Mouse (Mus musculus) limb, embryonic 12.5 days (tissue): Measurements from ENCODE around the gene Thpo. TPM values are rescaled to one million over a fixed set of nuclear protein-coding genes. Genes with fewer than 3 reads are reported as not detected.

Experiments used
- ATAC-seq: fragments of 200-750 bp; cut with Nextera tagmentation; 2 replicates; pipeline ENCODE4 v1.8.0; 2017; ENCODE audit warnings: low read depth, moderate TSS enrichment; ENCODE audit not compliant: insufficient number of reproducible peaks, insufficient read depth, low FRiP score, low TSS enrichment
- H3K27ac ChIP-seq: fragments of 300-500 bp; sonication (generic); 2 replicates; pipeline ENCODE4 v1.5.1; 2016; ENCODE audit warnings: mild to moderate bottlenecking, moderate library complexity
- H3K27me3 ChIP-seq: fragments of 300-500 bp; sonication (generic); 2 replicates; pipeline ENCODE4 v1.6.1; 2016; ENCODE audit warnings: mild to moderate bottlenecking, moderate library complexity
- H3K36me3 ChIP-seq: fragments of 300-500 bp; sonication (generic); 2 replicates; pipeline ENCODE4 v1.6.1; 2016; ENCODE audit warnings: mild to moderate bottlenecking, moderate library complexity
- H3K4me1 ChIP-seq: fragments of 300-500 bp; sonication (generic); replicated peaks from 2 replicates; pipeline ENCODE4 v1.6.1; 2016
- H3K4me2 ChIP-seq: fragments of 300-500 bp; sonication (generic); 2 replicates; pipeline ENCODE4 v1.6.1; 2016; ENCODE audit warnings: mild to moderate bottlenecking, moderate library complexity
- H3K4me3 ChIP-seq: fragments of 300-500 bp; sonication (generic); replicated peaks from 2 replicates; pipeline ENCODE4 v1.5.1; 2016; ENCODE audit warnings: mild to moderate bottlenecking
- H3K9ac ChIP-seq: fragments of 300-500 bp; sonication (generic); replicated peaks from 2 replicates; pipeline ENCODE4 v1.6.1; 2016; ENCODE audit warnings: mild to moderate bottlenecking, moderate library complexity
- H3K9me3 ChIP-seq: fragments of 300-500 bp; sonication (generic); 2 replicates; pipeline ENCODE4 v1.6.1; 2016; ENCODE audit warnings: mild to moderate bottlenecking, moderate library complexity
- WGBS: fragments of 180-500 bp; shearing (Covaris S2); methylation state at CpG from one replicate; pipeline ENCODE4 v1.1.7; 2016; 5-methylcytosine and 5-hydroxymethylcytosine counted together
- polyA plus RNA-seq: library from polyadenylated mRNA; unstranded; fragments of >200 nt; fragmentation: Nextera tagmentation; extraction: Ambion mirVana; gene quantifications from 2 replicates; pipeline ENCODE4 v1.2.1, GENCODE M21; 2016

Gene Thpo
- polyA plus RNA-seq, 1 experiment from 2014 or later, result 0.48 TPM

GRCm38 (mm10) chr16:20739845-20740244, 5.5 kb upstream of the Thpo start:
- 94% methylated on average over 9 of the region's 9 CpGs for WGBS
- Histone ChIP-seq H3K4me3 (no peak overlapping the region), H3K9ac (no peak overlapping the region), H3K4me1 (no peaks in the 10 kb centered on the region), H3K4me2 (no peak overlapping the region), H3K9me3 (no peaks in the 10 kb centered on the region), H3K27ac (no peak overlapping the region), H3K36me3 (peaks cover 16% of the 10 kb centered on the region; the same call in 1 of the 2 replicates), H3K27me3 (peaks cover 31% of the 10 kb centered on the region)
- 0 out of 2 replicates have a peak, but pooled peaks have one; percentile 9 for ATAC-seq

GRCm38 (mm10) chr16:20736823-20737222, 2.5 kb upstream of the Thpo start:
- H3K27ac ChIP-seq, result no peak overlapping the region
- peaks cover 55% of the 10 kb centered on the region for H3K27me3 ChIP-seq
- H3K36me3 ChIP-seq, result peaks cover 14% of the 10 kb centered on the region; the same call in 1 of the 2 replicates
- H3K9ac ChIP-seq, result no peak overlapping the region
- H3K4me3 ChIP-seq, result no peak overlapping the region
- no peak for ATAC-seq
- peaks cover 24% of the 10 kb centered on the region for H3K4me1 ChIP-seq
- no peaks in the 10 kb centered on the region for H3K9me3 ChIP-seq
- 86% methylated on average over 5 of the region's 5 CpGs for WGBS
- no peak overlapping the region for H3K4me2 ChIP-seq

DNA sequence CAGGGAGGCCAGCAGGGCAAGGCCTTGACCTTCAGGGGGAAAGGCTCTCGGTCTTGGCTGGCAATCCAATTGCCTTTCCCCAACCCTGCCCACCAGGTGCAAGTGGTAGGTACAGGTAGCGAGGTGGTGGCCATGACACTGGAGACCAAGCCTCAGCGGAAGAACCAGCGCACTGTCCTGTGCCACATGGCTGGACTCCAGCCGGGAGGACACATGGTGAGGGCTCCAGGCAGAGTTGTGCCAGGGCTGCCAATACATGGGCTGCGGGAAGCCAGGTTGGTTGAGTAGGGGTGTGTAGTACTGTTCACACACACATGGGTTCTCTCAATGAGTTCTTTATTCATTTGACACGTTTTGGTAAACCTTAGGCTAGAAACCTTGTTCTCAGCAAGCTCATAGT, 1.9 kb upstream of the Thpo start:
- H3K36me3 ChIP-seq, result peaks cover 12% of the 10 kb centered on the region; the same call in 1 of the 2 replicates
- no peaks in the 10 kb centered on the region for H3K9me3 ChIP-seq
- H3K4me2 ChIP-seq, result no peak overlapping the region
- WGBS, result 91% methylated on average over 7 of the region's 7 CpGs
- no peak overlapping the region for H3K9ac ChIP-seq
- no peak overlapping the region for H3K27ac ChIP-seq
- H3K4me3 ChIP-seq, result no peak overlapping the region
- H3K4me1 ChIP-seq, result peaks cover 24% of the 10 kb centered on the region
- ATAC-seq, result no peak
- H3K27me3 ChIP-seq, result peaks cover 61% of the 10 kb centered on the region

GRCm38 (mm10) chr16:20735651-20736050, 1.3 kb upstream of the Thpo start:
- Histone ChIP-seq H3K36me3 (peaks cover 12% of the 10 kb centered on the region; the same call in 1 of the 2 replicates), H3K4me3 (no peak overlapping the region), H3K4me1 (peaks cover 24% of the 10 kb centered on the region), H3K27me3 (peaks cover 61% of the 10 kb centered on the region), H3K4me2 (no peak overlapping the region), H3K9me3 (no peaks in the 10 kb centered on the region), H3K27ac (no peak overlapping the region), H3K9ac (no peak overlapping the region)
- ATAC-seq, result no peak
- 72% methylated on average over 5 of the region's 5 CpGs for WGBS

DNA sequence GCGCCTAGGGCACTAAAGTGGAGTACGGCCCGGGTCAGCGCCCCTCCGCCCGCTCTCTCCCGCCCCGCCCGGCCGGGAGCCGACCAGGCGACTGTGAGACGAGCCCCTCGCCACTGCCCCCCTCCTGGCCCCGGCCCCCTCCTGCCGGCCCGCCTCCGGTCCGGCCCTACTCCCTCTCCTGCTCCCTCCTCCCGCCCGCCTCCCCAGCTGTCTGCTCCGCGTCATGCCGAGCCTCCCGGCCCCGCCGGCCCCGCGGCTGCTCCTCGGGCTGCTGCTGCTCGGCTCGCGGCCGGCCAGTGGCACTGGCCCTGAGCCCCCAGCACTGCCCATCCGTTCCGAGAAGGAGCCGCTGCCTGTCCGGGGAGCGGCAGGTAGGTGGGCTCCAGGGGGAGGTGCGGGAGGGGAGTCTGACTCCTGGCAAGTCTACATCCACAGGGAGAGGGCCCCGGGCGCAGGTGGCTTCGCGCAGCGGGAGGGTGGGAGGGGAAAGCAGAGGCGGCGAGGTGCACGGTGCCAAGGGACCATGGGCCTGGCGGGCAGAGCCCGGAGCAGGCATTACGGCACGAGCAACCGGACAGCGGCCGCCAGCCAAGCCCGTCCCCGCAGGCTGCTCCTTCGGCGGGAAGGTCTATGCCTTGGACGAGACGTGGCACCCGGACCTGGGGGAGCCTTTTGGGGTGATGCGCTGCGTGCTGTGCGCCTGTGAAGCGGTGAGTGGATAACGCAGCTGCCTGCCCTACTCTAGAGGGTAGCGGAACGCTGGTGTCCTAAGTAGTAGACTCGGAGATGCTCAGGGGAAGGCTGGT, 1.2 kb downstream of the Thpo start, which contains the start of gene Chrd:
Chrd (plus strand) TSS at position 203 of the 806 bp plus-strand sequence.
- Histone ChIP-seq H3K4me2 (peak within 1 kb of the TSS; percentile 99), H3K4me3 (peak within 1 kb of the TSS; percentile 72), H3K9me3 (no peaks in the 10 kb centered on the region), H3K27me3 (peaks cover 56% of the 10 kb centered on the region), H3K4me1 (peaks cover 32% of the 10 kb centered on the region), H3K27ac (peak within 1 kb of the TSS; percentile 75), H3K36me3 (peaks cover 12% of the 10 kb centered on the region; the same call in 1 of the 2 replicates), H3K9ac (peak within 1 kb of the TSS; percentile 78)
- 1% methylated on average over 58 of the region's 70 CpGs for WGBS
- peak; percentile 81 for ATAC-seq

DNA sequence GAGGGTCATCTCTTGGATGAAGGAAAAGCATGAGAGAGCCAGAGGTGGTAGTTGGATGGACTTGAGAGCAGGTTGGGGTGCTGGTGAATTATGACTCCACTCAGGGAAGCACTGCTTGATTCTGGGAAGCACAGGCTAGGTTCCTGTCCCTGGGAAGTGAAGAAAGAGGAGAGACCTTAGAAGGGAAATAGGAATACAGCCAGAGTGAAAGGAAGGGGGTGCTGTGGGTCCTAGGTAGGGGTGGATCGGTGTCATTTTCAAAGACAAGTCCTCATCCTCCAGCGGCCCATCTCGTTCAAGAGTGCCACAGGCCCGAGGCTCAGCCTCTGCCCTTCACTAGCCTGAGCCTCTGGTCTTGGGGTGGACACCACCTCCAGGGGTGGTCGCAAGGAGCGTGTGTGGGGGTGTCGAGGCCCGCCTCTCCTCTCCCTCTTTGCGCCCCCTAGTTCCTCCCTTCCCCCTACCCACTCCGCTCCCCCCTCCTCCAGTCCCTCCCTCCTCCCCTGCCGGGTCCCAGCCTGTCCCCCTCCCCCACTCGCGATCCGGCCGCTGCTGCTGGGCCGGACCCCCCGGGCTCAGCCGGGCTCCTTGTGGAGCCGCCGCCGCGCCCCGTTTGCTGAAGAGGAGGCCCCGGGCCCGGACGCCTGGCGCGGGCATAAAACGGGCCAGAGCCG, 1.9 kb downstream of the Thpo start:
- Histone ChIP-seq H3K36me3 (peaks cover 12% of the 10 kb centered on the region; the same call in 1 of the 2 replicates), H3K27ac (peak overlapping the region; percentile 75), H3K9me3 (no peaks in the 10 kb centered on the region), H3K4me1 (peaks cover 32% of the 10 kb centered on the region), H3K4me3 (peak overlapping the region; percentile 72), H3K9ac (peak overlapping the region; percentile 78), H3K4me2 (peak overlapping the region; percentile 99), H3K27me3 (peaks cover 49% of the 10 kb centered on the region)
- under 1% methylated on average over 29 of the region's 30 CpGs for WGBS
- peak; percentile 16; the same call in 1 of the 2 replicates for ATAC-seq

- H3K9me3 ChIP-seq, result no peaks in the 10 kb centered on the region
- WGBS, result 63% methylated on average over 5 of the region's 5 CpGs
- no peak overlapping the region for H3K4me3 ChIP-seq
- H3K4me2 ChIP-seq, result no peak overlapping the region
- peaks cover 5% of the 10 kb centered on the region; the same call in 1 of the 2 replicates for H3K36me3 ChIP-seq
- H3K27me3 ChIP-seq, result peaks cover 48% of the 10 kb centered on the region
- ATAC-seq, result no peak
- no peak overlapping the region for H3K9ac ChIP-seq
- peak overlapping the region; percentile 75; the same call in 1 of the 2 replicates for H3K27ac ChIP-seq
- H3K4me1 ChIP-seq, result peaks cover 32% of the 10 kb centered on the region
Measured at GRCm38 (mm10) chr16:20731688-20732087, 2.6 kb downstream of the Thpo start.

DNA sequence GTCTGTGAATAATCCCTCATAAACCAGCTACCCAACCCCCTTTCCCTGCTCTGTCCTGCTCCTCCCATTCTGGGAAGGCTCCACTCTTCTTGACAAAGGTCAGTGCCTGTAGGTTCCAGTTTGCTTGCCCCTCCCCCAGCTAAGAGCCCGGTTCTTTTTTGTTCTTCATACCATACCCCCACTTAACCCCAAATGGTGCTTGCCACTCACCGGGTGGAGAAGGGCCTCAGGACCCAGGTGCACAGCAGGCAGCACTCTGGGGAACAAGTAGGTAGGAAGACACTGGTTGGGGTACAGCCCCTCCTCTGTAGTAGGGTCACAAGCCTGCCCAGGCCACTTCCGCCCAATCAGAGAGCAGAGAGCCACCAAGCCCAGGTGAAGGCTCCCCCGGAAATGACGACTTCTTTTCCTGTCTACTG, 4.0 kb downstream of the Thpo start:
- no peak overlapping the region for H3K27ac ChIP-seq
- no peak overlapping the region for H3K4me3 ChIP-seq
- H3K9ac ChIP-seq, result no peak overlapping the region
- H3K9me3 ChIP-seq, result no peaks in the 10 kb centered on the region
- 32% methylated on average over 5 of the region's 5 CpGs for WGBS
- peaks cover 34% of the 10 kb centered on the region for H3K4me1 ChIP-seq
- H3K27me3 ChIP-seq, result peaks cover 35% of the 10 kb centered on the region
- H3K36me3 ChIP-seq, result no peaks in the 10 kb centered on the region
- no peak for ATAC-seq
- no peak overlapping the region for H3K4me2 ChIP-seq

DNA sequence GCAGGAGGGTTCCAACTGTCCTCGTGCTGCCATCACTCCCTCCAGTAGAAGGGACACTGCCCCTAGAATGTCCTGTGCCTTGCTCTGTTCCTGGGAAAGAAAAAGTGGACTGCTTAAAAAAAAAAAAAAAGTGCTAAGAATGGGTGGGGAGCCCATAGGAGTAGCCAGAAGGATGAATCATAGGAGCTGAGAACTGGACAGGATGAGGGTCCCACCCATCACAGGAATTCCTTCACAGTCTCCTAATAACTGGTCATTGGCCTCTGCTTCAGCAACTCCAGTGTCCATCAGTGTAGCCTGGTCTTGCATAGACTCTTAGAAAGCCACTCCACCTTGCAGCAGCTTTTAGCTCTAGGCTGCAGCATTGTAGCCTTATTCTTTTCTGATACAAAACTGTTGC, 7.9 kb downstream of the Thpo start:
- no peak overlapping the region for H3K27ac ChIP-seq
- 71% methylated on average over 1 of the region's 1 CpGs for WGBS

GRCm38 (mm10) chr16:20725750-20726149, 8.6 kb downstream of the Thpo start:
- H3K27me3 ChIP-seq, result no peaks in the 10 kb centered on the region
- WGBS, result 80% methylated on average over 4 of the region's 4 CpGs
- H3K4me2 ChIP-seq, result no peak overlapping the region
- no peak for ATAC-seq
- H3K36me3 ChIP-seq, result peaks cover 19% of the 10 kb centered on the region
- no peak overlapping the region for H3K27ac ChIP-seq
- no peak overlapping the region for H3K9ac ChIP-seq
- H3K4me1 ChIP-seq, result peaks cover 23% of the 10 kb centered on the region
- no peaks in the 10 kb centered on the region for H3K9me3 ChIP-seq
- no peak overlapping the region for H3K4me3 ChIP-seq

More for the DNA sequence above, 7.9 kb downstream of the Thpo start:
- H3K9me3 ChIP-seq, result no peaks in the 10 kb centered on the region
- peaks cover 13% of the 10 kb centered on the region for H3K36me3 ChIP-seq
- no peak overlapping the region for H3K9ac ChIP-seq
- peaks cover 2% of the 10 kb centered on the region; the same call in 1 of the 2 replicates for H3K27me3 ChIP-seq
- no peak overlapping the region for H3K4me2 ChIP-seq
- H3K4me3 ChIP-seq, result no peak overlapping the region
- H3K4me1 ChIP-seq, result peaks cover 23% of the 10 kb centered on the region
- ATAC-seq, result no peak

GRCm38 (mm10) chr16:20725321-20725720, 9.0 kb downstream of the Thpo start:
- Histone ChIP-seq H3K27me3 (no peaks in the 10 kb centered on the region), H3K4me1 (peaks cover 21% of the 10 kb centered on the region), H3K4me2 (no peak overlapping the region), H3K27ac (no peak overlapping the region), H3K4me3 (no peak overlapping the region), H3K9me3 (no peaks in the 10 kb centered on the region), H3K9ac (no peak overlapping the region), H3K36me3 (peaks cover 23% of the 10 kb centered on the region)
- no peak for ATAC-seq
- WGBS, result 66% methylated on average over 7 of the region's 7 CpGs
